In the genomic region with DNA sequence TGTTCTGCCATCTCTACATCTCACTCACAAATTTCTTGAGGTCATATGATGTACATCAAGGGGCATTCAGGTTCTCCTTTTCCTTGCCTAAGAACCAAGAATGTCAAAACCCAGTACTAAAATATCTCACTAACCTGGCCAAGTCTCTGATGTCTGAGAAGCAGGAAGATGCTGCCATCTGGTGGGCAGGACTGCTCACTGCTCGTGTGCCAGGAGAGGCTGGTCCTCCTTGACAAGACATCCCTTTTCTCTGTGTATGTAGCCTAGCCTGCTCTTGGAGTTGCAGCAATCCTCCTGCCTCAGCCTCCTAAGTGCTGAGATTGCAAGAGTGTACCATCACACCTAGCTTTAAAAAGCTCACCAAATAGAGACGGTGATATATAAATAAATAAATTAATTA, we compare ENCODE assay signal across 8 mouse cellular contexts. TPM values are rescaled to one million over a fixed set of nuclear protein-coding genes. Genes with fewer than 3 reads are reported as not detected.
DNase-seq lines count a peak whose midpoint lies in the region; ATAC-seq and TF ChIP-seq lines count a peak whose summit lies in the region.

No protein-coding gene starts in this region.

- H3K4me1 ChIP-seq in kidney, postnatal 0 days (replicated peaks; ENCODE audit: insufficient read depth, low read length) = 0 out of 2 replicates have a peak, but pooled peaks cover 5% of the 10 kb centered on the region
- H3K4me1 ChIP-seq in liver, adult 2 months (ENCODE audit: control insufficient read depth, insufficient read depth, low read length) = no peaks in the 10 kb centered on the region

- 49% methylated on average over 2 of the region's 2 CpGs for WGBS in kidney, postnatal 0 days
- 51% methylated on average over 2 of the region's 2 CpGs for WGBS in liver, adult 2 months

- 0 out of 2 replicates have a peak, but pooled peaks have one; percentile 26 for ATAC-seq in kidney, postnatal 0 days (replicated peaks; ENCODE audit: low FRiP score, low read depth)
- peak; percentile 73 for ATAC-seq in neutrophil, adult 5-6 weeks (ENCODE audit: extremely low read depth, insufficient number of reproducible peaks, low FRiP score, poor library complexity, severe bottlenecking)

- no peak overlapping the region for H3K9ac ChIP-seq in kidney, postnatal 0 days (ENCODE audit: low read depth, low read length)
- no peak overlapping the region for H3K9ac ChIP-seq in liver, adult 2 months (ENCODE audit: low read depth, low read length)

- no peaks in the 10 kb centered on the region for H3K79me2 ChIP-seq in liver, adult 2 months (ENCODE audit: control insufficient read depth, insufficient read depth, low read length)

- H3K36me3 ChIP-seq in kidney, postnatal 0 days (ENCODE audit: insufficient read depth, low read length) = peaks cover 30% of the 10 kb centered on the region
- peaks cover 46% of the 10 kb centered on the region for H3K36me3 ChIP-seq in liver, adult 2 months (ENCODE audit: control insufficient read depth, insufficient read depth, low read length)

- no peaks in the 10 kb centered on the region for H3K27me3 ChIP-seq in kidney, postnatal 0 days (ENCODE audit: insufficient read depth, low read length)
- no peaks in the 10 kb centered on the region for H3K27me3 ChIP-seq in liver, adult 2 months (ENCODE audit: control insufficient read depth, insufficient read depth, low read length)

- H3K4me3 ChIP-seq in kidney, postnatal 0 days (replicated peaks; ENCODE audit: low read depth, low read length) = no peak overlapping the region
- H3K4me3 ChIP-seq in liver, adult 2 months (ENCODE audit: insufficient read depth, low read depth, low read length) = no peak overlapping the region

- TF ChIP-seq CTCF in kidney, postnatal 0 days (IDR thresholded peaks at IDR 0.05; ENCODE audit: low read depth) = peak; percentile 96
- TF ChIP-seq CTCF in liver, adult 2 months (IDR thresholded peaks at IDR 0.05; ENCODE audit: low read depth, low read length) = peak; percentile 97

- H3K9me3 ChIP-seq in kidney, postnatal 0 days (replicated peaks; ENCODE audit: low read length) = no peaks in the 10 kb centered on the region

- no peak overlapping the region for H3K4me2 ChIP-seq in kidney, postnatal 0 days (ENCODE audit: low read length)

- no peak overlapping the region for H3K27ac ChIP-seq in kidney, postnatal 0 days
- H3K27ac ChIP-seq in liver, adult 2 months (replicated peaks; ENCODE audit: insufficient read depth, low read depth, low read length) = no peak overlapping the region

- peak; percentile 71 to 72 for DNase-seq in B cell, adult 2 months
- DNase-seq in NIH3T3 (ENCODE audit: low read depth) = peak; percentile 88
- DNase-seq in cerebellum, adult 9-11 months = peak; percentile 82
- DNase-seq in frontal cortex, postnatal 25 days (ENCODE audit: low spot score in 2 of 2) = peak; percentile 62 to 73
- peak; percentile 85 for DNase-seq in kidney, postnatal 0 days (ENCODE audit: low spot score)
- peak; percentile 30 for DNase-seq in liver, adult 2 months (ENCODE audit: extremely low read depth, low read depth, low spot score)
- peak; percentile 11 to 22 for DNase-seq in thymus, adult 18-20 months

- no peak for TF ChIP-seq POLR2A in liver, adult 2 months (IDR thresholded peaks at IDR 0.05; ENCODE audit: extremely low read depth, insufficient read depth, low read length)

RNA-seq across cellular contexts. Expression of a gene that starts 11.9 kb away (rescaled TPM):
- 48.2 and 53.9 TPM in 2 replicates for polyA plus RNA-seq in kidney, postnatal 0 days (2015; fragmentation: Nextera tagmentation; extraction: Ambion mirVana)
- 16.2 and 17.3 TPM in 2 replicates for total RNA-seq in liver, adult 2 months (2014; rRNA removed)
- 7.0 and 12.0 TPM in 2 replicates for polyA plus RNA-seq in liver, adult 2 months (2012; rRNA removed)
- total RNA-seq in neutrophil, adult 5-6 weeks (2017) = 39.9 and 42.0 TPM in 2 replicates

RNA-seq across cellular contexts. Expression of a gene that starts 12.0 kb away (rescaled TPM):
- polyA plus RNA-seq in kidney, postnatal 0 days (2015; fragmentation: Nextera tagmentation; extraction: Ambion mirVana) = 23.5 and 25.7 TPM in 2 replicates
- 13.0 and 14.1 TPM in 2 replicates for total RNA-seq in liver, adult 2 months (2014; rRNA removed)
- 8.0 and 10.5 TPM in 2 replicates for polyA plus RNA-seq in liver, adult 2 months (2012; rRNA removed)
- total RNA-seq in neutrophil, adult 5-6 weeks (2017) = 27.4 and 31.9 TPM in 2 replicates

Comparison
In these comparisons a context has a peak if more than half of its experiments do, and no peak if none do; other contexts are left out.
1. DNase-seq: peak in every context shown above with its lines; median percentile 88 in NIH3T3; 85 in kidney, postnatal 0 days; 82 in cerebellum, adult 9-11 months; 72 in B cell, adult 2 months; 68 in frontal cortex, postnatal 25 days; 30 in liver, adult 2 months; 16 in thymus, adult 18-20 months.